22 mouse cellular contexts compared by ENCODE assay signal in genomic region chr15:86631376-86631775, GRCm38 (mm10).
DNase-seq lines count a peak whose midpoint lies in the region; ATAC-seq and TF ChIP-seq lines count a peak whose summit lies in the region.
"Had no signal": no experiment of that assay in that cellular context is flagged by ENCODE, and none has a peak within 500 bp of the region (broad histone marks: within the 10 kb centered on the region; RNA-seq: fewer than 3 reads in every experiment).

No protein-coding gene starts in this region.

- WGBS in kidney, adult 2 months: 32% methylated on average over 5 of the region's 5 CpGs
- 30% methylated on average over 5 of the region's 5 CpGs for WGBS in kidney, embryonic 16.5 days

- H3K27ac ChIP-seq in kidney, adult 2 months (ENCODE audit: insufficient read depth, low read depth, low read length): no peak overlapping the region
- H3K27ac ChIP-seq in kidney, embryonic 16.5 days (ENCODE audit: low read length): no peak overlapping the region
- H3K27ac ChIP-seq: embryonic facial prominence, embryonic 15.5 days; forebrain, embryonic 10.5 days; heart, embryonic 10.5 days; heart, embryonic 15.5 days; hindbrain, embryonic 13.5 days; hindbrain, postnatal 0 days had no signal

- no peak overlapping the region for H3K4me3 ChIP-seq in kidney, adult 2 months (ENCODE audit: insufficient read depth, low read depth, low read length)
- no peak overlapping the region for H3K4me3 ChIP-seq in kidney, embryonic 16.5 days (ENCODE audit: low read length)
- H3K4me3 ChIP-seq: embryonic facial prominence, embryonic 15.5 days; erythroblast, embryonic 14.5 days; forebrain, embryonic 10.5 days; heart, embryonic 10.5 days; heart, embryonic 15.5 days; hindbrain, embryonic 13.5 days had no signal

- TF ChIP-seq CTCF in kidney, adult 2 months (conservative IDR thresholded peaks at IDR 0.05; ENCODE audit: insufficient read depth, insufficient read length, low read depth, low read length): no peak

- TF ChIP-seq POLR2A in kidney, adult 2 months (IDR thresholded peaks at IDR 0.05; ENCODE audit: low read depth, low read length): no peak

- no peak overlapping the region for H3K9ac ChIP-seq in kidney, embryonic 16.5 days (replicated peaks; ENCODE audit: low read length)
- H3K9ac ChIP-seq: embryonic facial prominence, embryonic 15.5 days; heart, embryonic 15.5 days; hindbrain, embryonic 13.5 days had no signal

- H3K4me2 ChIP-seq in kidney, embryonic 16.5 days (replicated peaks; ENCODE audit: low read depth, low read length): no peak overlapping the region
- H3K4me2 ChIP-seq: embryonic facial prominence, embryonic 15.5 days; heart, embryonic 15.5 days; hindbrain, embryonic 13.5 days had no signal

- peak; percentile 19 for DNase-seq in kidney, adult 2 months
- DNase-seq in kidney, adult 18-20 months: no peak
- peak; percentile 39 for DNase-seq in forelimb bud, embryonic 11.5 days (ENCODE audit: low read depth, low spot score)
- peak; percentile 67 to 75 for DNase-seq in kidney, postnatal 4 days
- no peak for DNase-seq in testis, postnatal 10 days (ENCODE audit: low spot score)
- DNase-seq: adrenal gland, postnatal 10 days; cerebellum, adult 11 months; cerebellum, adult 9-11 months; embryo, embryonic 11 days; gastrocnemius, postnatal 36 days; heart, adult 18-20 months; heart, postnatal 14 days had no signal

- no peaks in the 10 kb centered on the region for H3K9me3 ChIP-seq in kidney, embryonic 16.5 days (ENCODE audit: low read length)
- H3K9me3 ChIP-seq: embryonic facial prominence, embryonic 15.5 days; forebrain, embryonic 10.5 days; heart, embryonic 10.5 days; heart, embryonic 15.5 days; hindbrain, embryonic 13.5 days had no signal

- no peaks in the 10 kb centered on the region for H3K27me3 ChIP-seq in kidney, adult 2 months (replicated peaks; ENCODE audit: control insufficient read depth, insufficient read depth, low read length)
- H3K27me3 ChIP-seq in kidney, embryonic 16.5 days (ENCODE audit: insufficient read depth, low read length): no peaks in the 10 kb centered on the region
- H3K27me3 ChIP-seq: embryonic facial prominence, embryonic 15.5 days; heart, embryonic 15.5 days; hindbrain, embryonic 13.5 days had no signal

- ATAC-seq in kidney, embryonic 16.5 days (ENCODE audit: low FRiP score, low TSS enrichment): peak; percentile 23; the same call in 1 of the 2 replicates
- ATAC-seq: forebrain, embryonic 14.5 days; hindbrain, postnatal 0 days had no signal

- H3K36me3 ChIP-seq in kidney, adult 2 months (ENCODE audit: control insufficient read depth, insufficient read depth, low read length): no peaks in the 10 kb centered on the region
- no peaks in the 10 kb centered on the region for H3K36me3 ChIP-seq in kidney, embryonic 16.5 days (ENCODE audit: insufficient read depth, low read length)
- H3K36me3 ChIP-seq: embryonic facial prominence, embryonic 15.5 days; forebrain, embryonic 10.5 days; G1E; heart, embryonic 10.5 days; heart, embryonic 15.5 days; hindbrain, embryonic 13.5 days had no signal

- no peaks in the 10 kb centered on the region for H3K4me1 ChIP-seq in kidney, adult 2 months (ENCODE audit: control insufficient read depth, insufficient read depth, low read length)
- H3K4me1 ChIP-seq in kidney, embryonic 16.5 days (ENCODE audit: insufficient read depth, low read length): no peaks in the 10 kb centered on the region
- H3K4me1 ChIP-seq: embryonic facial prominence, embryonic 15.5 days; forebrain, embryonic 10.5 days; heart, embryonic 10.5 days; heart, embryonic 15.5 days; hindbrain, embryonic 13.5 days had no signal

Comparison
In these comparisons a context has a peak if more than half of its experiments do, and no peak if none do; other contexts are left out.
1. DNase-seq: peak in kidney, adult 2 months (single experiment), forelimb bud, embryonic 11.5 days (single experiment) and kidney, postnatal 4 days (2 of 2); none in kidney, adult 18-20 months (single experiment) and testis, postnatal 10 days (single experiment).